Mouse (Mus musculus): ENCODE data around the gene Cep95. TPM values are rescaled to one million over a fixed set of nuclear protein-coding genes. Genes with fewer than 3 reads are reported as not detected.
"Not testable (repeated sequence)": the region's sequence is repeated elsewhere in the genome, so short reads cannot be mapped to it uniquely, and the experiment has no call there.

The Cep95 gene
- polyA plus RNA-seq, 1 experiment = 2.0 TPM

DNA sequence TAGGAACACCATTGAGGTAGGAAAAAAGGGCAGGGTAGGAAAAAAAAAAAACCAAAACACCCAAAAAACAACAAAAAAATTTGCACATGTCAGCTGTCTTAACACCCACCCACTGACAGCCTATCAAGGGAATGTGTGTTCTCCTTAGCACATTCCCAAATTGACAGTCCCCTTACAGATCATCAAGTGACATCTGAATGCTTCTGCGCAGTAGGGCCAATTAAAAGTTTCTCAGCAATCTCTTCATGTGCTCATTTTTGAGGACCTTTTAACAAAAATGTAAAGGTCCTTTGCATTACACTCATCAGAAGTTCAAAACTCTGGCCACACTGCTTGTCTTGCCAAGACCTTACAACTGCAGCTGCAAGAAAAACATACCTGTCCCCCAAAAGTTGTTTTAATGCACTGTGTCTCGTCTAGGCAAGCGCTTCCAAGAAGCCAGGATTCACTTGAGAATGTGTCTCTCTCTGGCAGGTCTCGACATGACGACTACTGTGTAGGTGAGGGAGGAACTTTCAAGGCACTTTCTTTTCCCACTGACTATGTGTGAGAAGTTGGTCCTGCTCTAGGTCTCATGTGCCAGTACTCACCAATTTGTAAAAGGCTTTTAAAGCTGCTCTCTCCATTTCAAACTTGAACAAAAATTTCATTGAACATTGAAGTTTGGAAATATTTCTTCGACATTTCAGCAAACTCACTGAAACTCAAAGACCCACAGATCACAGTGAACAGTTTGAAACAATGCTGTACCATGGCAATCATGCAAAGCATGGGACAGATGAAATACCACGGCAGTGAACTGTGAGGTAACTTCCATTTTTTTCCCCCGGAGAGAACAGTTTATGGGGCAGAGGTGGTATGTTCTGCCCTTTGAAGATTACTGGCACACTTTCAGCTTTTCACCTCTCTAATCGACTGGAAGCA is 5.9 kb upstream of the Cep95 start:
- no peak for TF ChIP-seq FLI1 (IDR thresholded peaks at IDR 0.05; ENCODE audit: low read length)
- H3K27me3 ChIP-seq (replicated peaks) = no peaks in the 10 kb centered on the region
- peak overlapping the region; percentile 33 for H3K4me3 ChIP-seq (replicated peaks)
- peaks cover 41% of the 10 kb centered on the region for H3K4me1 ChIP-seq
- H3K9me3 ChIP-seq = no peaks in the 10 kb centered on the region
- H3K36me3 ChIP-seq (replicated peaks; ENCODE audit: low read length) = peaks cover 74% of the 10 kb centered on the region

DNA sequence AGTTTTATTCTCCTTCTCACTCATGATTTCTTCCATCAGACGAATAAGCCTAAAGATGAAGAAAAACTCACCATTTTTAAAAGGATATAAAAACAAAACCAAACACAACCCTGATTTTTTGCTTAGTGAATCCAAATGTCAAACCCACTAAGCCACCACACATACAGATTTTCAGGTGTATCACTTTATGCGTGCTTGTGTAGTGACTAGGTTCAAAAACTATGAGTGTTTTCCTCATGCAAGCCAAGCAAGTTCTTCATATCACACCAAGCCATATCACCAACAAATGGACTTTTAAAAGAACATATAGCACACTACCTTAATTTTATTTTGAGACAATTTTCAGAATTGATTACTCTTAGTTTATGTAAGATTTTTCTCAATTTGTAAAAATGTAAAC is 4.6 kb upstream of the Cep95 start:
- no peak overlapping the region for H3K4me3 ChIP-seq (replicated peaks)
- no peaks in the 10 kb centered on the region for H3K9me3 ChIP-seq
- peaks cover 41% of the 10 kb centered on the region for H3K4me1 ChIP-seq
- no peaks in the 10 kb centered on the region for H3K27me3 ChIP-seq (replicated peaks)
- TF ChIP-seq FLI1 (IDR thresholded peaks at IDR 0.05; ENCODE audit: low read length) = no peak
- TF ChIP-seq GATA1 (IDR thresholded peaks at IDR 0.05; ENCODE audit: borderline replicate concordance, low read length) = no peak
- peaks cover 74% of the 10 kb centered on the region for H3K36me3 ChIP-seq (replicated peaks; ENCODE audit: low read length)

DNA sequence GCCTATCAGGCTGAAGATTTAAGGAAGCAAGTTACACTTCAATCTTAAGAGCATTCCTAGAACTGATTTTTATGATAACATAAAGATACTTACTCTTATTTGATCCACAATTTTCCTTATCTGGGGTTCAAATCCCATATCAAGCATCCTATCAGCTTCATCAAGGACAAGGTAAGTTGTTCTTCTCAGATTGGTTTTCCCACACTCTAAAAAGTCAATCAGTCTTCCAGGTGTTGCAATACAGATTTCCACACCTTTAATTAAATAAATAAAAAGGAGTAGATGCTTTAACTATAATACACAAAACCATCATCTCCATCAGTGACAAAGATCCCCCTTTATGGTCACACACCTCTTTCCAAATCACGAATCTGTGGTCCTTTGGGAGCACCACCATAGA is 4.0 kb upstream of the Cep95 start:
- Histone ChIP-seq H3K4me1 (peaks cover 38% of the 10 kb centered on the region), H3K4me3 (replicated peaks) (no peak overlapping the region), H3K36me3 (replicated peaks; ENCODE audit: low read length) (peaks cover 72% of the 10 kb centered on the region)

GRCm38 (mm10) chr11:106787131-106788025 is 1.7 kb upstream of the Cep95 start:
- H3K4me1 ChIP-seq = peaks cover 43% of the 10 kb centered on the region
- H3K36me3 ChIP-seq (replicated peaks; ENCODE audit: low read length) = peaks cover 64% of the 10 kb centered on the region
- peak overlapping the region; percentile 95 for H3K4me3 ChIP-seq (replicated peaks)
- no peak for TF ChIP-seq GATA1 (IDR thresholded peaks at IDR 0.05; ENCODE audit: borderline replicate concordance, low read length)
- no peaks in the 10 kb centered on the region for H3K9me3 ChIP-seq
- no peaks in the 10 kb centered on the region for H3K27me3 ChIP-seq (replicated peaks)

More for the DNA sequence above, 4.0 kb upstream of the Cep95 start:
- Histone ChIP-seq H3K27me3 (replicated peaks) (no peaks in the 10 kb centered on the region), H3K9me3 (no peaks in the 10 kb centered on the region)
- TF ChIP-seq GATA1 (IDR thresholded peaks at IDR 0.05; ENCODE audit: borderline replicate concordance, low read length) (no peak), FLI1 (IDR thresholded peaks at IDR 0.05; ENCODE audit: low read length) (no peak)

GRCm38 (mm10) chr11:106788026-106788774 is 852 bp upstream of the Cep95 start:
- Histone ChIP-seq H3K36me3 (replicated peaks; ENCODE audit: low read length) (peaks cover 64% of the 10 kb centered on the region), H3K4me1 (peaks cover 43% of the 10 kb centered on the region), H3K27me3 (replicated peaks) (no peaks in the 10 kb centered on the region), H3K4me3 (replicated peaks) (peak overlapping the region; percentile 95), H3K9me3 (no peaks in the 10 kb centered on the region)
- no peak for TF ChIP-seq FLI1 (IDR thresholded peaks at IDR 0.05; ENCODE audit: low read length)
- no peak for TF ChIP-seq GATA1 (IDR thresholded peaks at IDR 0.05; ENCODE audit: borderline replicate concordance, low read length)

- Histone ChIP-seq H3K36me3 (replicated peaks; ENCODE audit: low read length) (peaks cover 64% of the 10 kb centered on the region), H3K9me3 (no peaks in the 10 kb centered on the region), H3K4me1 (peaks cover 42% of the 10 kb centered on the region), H3K27me3 (replicated peaks) (no peaks in the 10 kb centered on the region), H3K4me3 (replicated peaks) (peak overlapping the region; percentile 95)
- TF ChIP-seq GATA1 (IDR thresholded peaks at IDR 0.05; ENCODE audit: borderline replicate concordance, low read length) (no peak), FLI1 (IDR thresholded peaks at IDR 0.05; ENCODE audit: low read length) (no peak)
Observed at GRCm38 (mm10) chr11:106789649-106790048, 597 bp downstream of the Cep95 start.

GRCm38 (mm10) chr11:106793846-106794245 is 4.8 kb downstream of the Cep95 start:
- Histone ChIP-seq H3K36me3 (replicated peaks; ENCODE audit: low read length) (peaks cover 76% of the 10 kb centered on the region), H3K4me1 (peaks cover 62% of the 10 kb centered on the region)
- TF ChIP-seq GATA1 (IDR thresholded peaks at IDR 0.05; ENCODE audit: borderline replicate concordance, low read length) (no peak), FLI1 (IDR thresholded peaks at IDR 0.05; ENCODE audit: low read length) (no peak)

GRCm38 (mm10) chr11:106795679-106796078 is 6.6 kb downstream of the Cep95 start:
- Histone ChIP-seq H3K27me3 (replicated peaks) (no peaks in the 10 kb centered on the region), H3K9me3 (peaks cover 6% of the 10 kb centered on the region), H3K36me3 (replicated peaks; ENCODE audit: low read length) (peaks cover 93% of the 10 kb centered on the region), H3K4me3 (replicated peaks) (peak overlapping the region; percentile 58), H3K4me1 (peaks cover 55% of the 10 kb centered on the region)
- TF ChIP-seq GATA1 (IDR thresholded peaks at IDR 0.05; ENCODE audit: borderline replicate concordance, low read length) (no peak), FLI1 (IDR thresholded peaks at IDR 0.05; ENCODE audit: low read length) (no peak)

More at GRCm38 (mm10) chr11:106793846-106794245, 4.8 kb downstream of the Cep95 start:
- Histone ChIP-seq H3K4me3 (replicated peaks) (no peak overlapping the region), H3K27me3 (replicated peaks) (no peaks in the 10 kb centered on the region), H3K9me3 (peaks cover 6% of the 10 kb centered on the region)

- H3K4me3 ChIP-seq (replicated peaks) = no peak overlapping the region
- peaks cover 4% of the 10 kb centered on the region; the same call in 1 of the 2 replicates for H3K4me1 ChIP-seq
- H3K9me3 ChIP-seq = peaks cover 6% of the 10 kb centered on the region
- TF ChIP-seq GATA1 (IDR thresholded peaks at IDR 0.05; ENCODE audit: borderline replicate concordance, low read length) (no peak), FLI1 (IDR thresholded peaks at IDR 0.05; ENCODE audit: low read length) (no peak)
- H3K36me3 ChIP-seq (replicated peaks; ENCODE audit: low read length) = peaks cover 86% of the 10 kb centered on the region
- no peaks in the 10 kb centered on the region for H3K27me3 ChIP-seq (replicated peaks)
Observed at GRCm38 (mm10) chr11:106802069-106802627, 13.1 kb downstream of the Cep95 start.

GRCm38 (mm10) chr11:106807442-106807841 is 18.4 kb downstream of the Cep95 start:
- H3K4me1 ChIP-seq; H3K9me3 ChIP-seq; H3K27me3 ChIP-seq (replicated peaks); H3K4me3 ChIP-seq (replicated peaks): not testable (repeated sequence)
- H3K36me3 ChIP-seq (replicated peaks; ENCODE audit: low read length) = peaks cover 87% of the 10 kb centered on the region

Data from megakaryocyte, embryonic 14.5 days (primary cell).